Mouse (Mus musculus) liver, postnatal 0 days (tissue): ENCODE results near the gene Gpr25.

ENCODE experiments used
- CTCF ChIP-seq: sonication (generic); IDR thresholded peaks from 2 replicates; pipeline ENCODE4 v1.5.1; 2016; ENCODE audit warnings: antibody characterized with exemption, low read depth
- EP300 ChIP-seq: IDR thresholded peaks from 2 replicates; pipeline ENCODE4 v1.6.1; 2016; ENCODE audit warnings: antibody characterized with exemption, low read depth, mild to moderate bottlenecking

GRCm38 (mm10) chr1:136249662-136250061 lies 11.0 kb downstream of the Gpr25 start:
- no peak for TF ChIP-seq CTCF
- TF ChIP-seq EP300: no peak
